Mouse (Mus musculus) Muller cell, postnatal 12 days (primary cell): Measurements from ENCODE around the gene Gm12258.
"Not testable (repeated sequence)": the region's sequence is repeated elsewhere in the genome, so short reads cannot be mapped to it uniquely, and the experiment has no call there.

Source experiments
- DNase-seq: peaks from one replicate; pipeline ENCODE4 v3.0.0-alpha.2; 2015; ENCODE audit errors: inconsistent ontology term

Gm12258 gene

GRCm38 (mm10) chr11:58846919-58847461, at the start of gene Gm12258:
Gm12258 (plus strand) TSS chr11:58847158.
- peak; percentile 98 for DNase-seq

GRCm38 (mm10) chr11:58799747-58800146, 47.2 kb upstream of the Gm12258 start:
- DNase-seq: no peak

- peak; percentile 25 for DNase-seq
Observed at GRCm38 (mm10) chr11:58801558-58802228, 45.3 kb upstream of the Gm12258 start, which contains the start of gene Fam183b. Fam183b (minus strand) TSS chr11:58801960.

- no peak for DNase-seq
Observed at GRCm38 (mm10) chr11:58803871-58804270, 43.1 kb upstream of the Gm12258 start.

GRCm38 (mm10) chr11:58804393-58804792, 42.6 kb upstream of the Gm12258 start:
- DNase-seq: no peak

GRCm38 (mm10) chr11:58812001-58812400, 35.0 kb upstream of the Gm12258 start:
- no peak for DNase-seq

- DNase-seq: not testable (repeated sequence)
Observed at GRCm38 (mm10) chr11:58814700-58815099, 32.3 kb upstream of the Gm12258 start, which contains the start of gene Olfr313. Olfr313 (plus strand) TSS chr11:58815000.

- DNase-seq: no peak
Observed at GRCm38 (mm10) chr11:58815676-58816075, 31.3 kb upstream of the Gm12258 start.

- DNase-seq: not testable (repeated sequence)
Observed at GRCm38 (mm10) chr11:58828937-58829336, 18.0 kb upstream of the Gm12258 start, which contains the start of gene Olfr312. Olfr312 (plus strand) TSS chr11:58829237.

GRCm38 (mm10) chr11:58829764-58830163, 17.2 kb upstream of the Gm12258 start:
- DNase-seq: no peak

GRCm38 (mm10) chr11:58832541-58832940, 14.4 kb upstream of the Gm12258 start:
- DNase-seq: not testable (repeated sequence)

GRCm38 (mm10) chr11:58838951-58839350, 8.0 kb upstream of the Gm12258 start, which contains the start of gene Olfr311:
Olfr311 (plus strand) TSS chr11:58839251.
- not testable (repeated sequence) for DNase-seq

- DNase-seq: no peak
Observed at GRCm38 (mm10) chr11:58847636-58848035, 678 bp downstream of the Gm12258 start.

- DNase-seq: no peak
Observed at GRCm38 (mm10) chr11:58849731-58850130, 2.8 kb downstream of the Gm12258 start.

- no peak for DNase-seq
Observed at GRCm38 (mm10) chr11:58860744-58861143, 13.8 kb downstream of the Gm12258 start.

GRCm38 (mm10) chr11:58867039-58867953, 20.3 kb downstream of the Gm12258 start, which contains the start of gene 2810021J22Rik:
2810021J22Rik (plus strand) TSS chr11:58867216.
- peak; percentile 69 for DNase-seq

GRCm38 (mm10) chr11:58867954-58868330, 21.0 kb downstream of the Gm12258 start:
- no peak for DNase-seq

GRCm38 (mm10) chr11:58870961-58871360, 24.0 kb downstream of the Gm12258 start:
- no peak for DNase-seq

GRCm38 (mm10) chr11:58883756-58884155, 36.8 kb downstream of the Gm12258 start:
- DNase-seq: no peak

- no peak for DNase-seq
Observed at GRCm38 (mm10) chr11:58890511-58890910, 43.6 kb downstream of the Gm12258 start.

GRCm38 (mm10) chr11:58894456-58894855, 47.5 kb downstream of the Gm12258 start:
- DNase-seq: no peak

GRCm38 (mm10) chr11:58897485-58897884, 50.5 kb downstream of the Gm12258 start:
- no peak for DNase-seq
